Mouse (Mus musculus): ENCODE measurements around the gene Trim44. TPM values are rescaled to one million over a fixed set of nuclear protein-coding genes. Genes with fewer than 3 reads are reported as not detected.

Gene Trim44
- total and polyA plus RNA-seq, 2 experiments from 2014 or later: 41.2 to 116 TPM

DNA sequence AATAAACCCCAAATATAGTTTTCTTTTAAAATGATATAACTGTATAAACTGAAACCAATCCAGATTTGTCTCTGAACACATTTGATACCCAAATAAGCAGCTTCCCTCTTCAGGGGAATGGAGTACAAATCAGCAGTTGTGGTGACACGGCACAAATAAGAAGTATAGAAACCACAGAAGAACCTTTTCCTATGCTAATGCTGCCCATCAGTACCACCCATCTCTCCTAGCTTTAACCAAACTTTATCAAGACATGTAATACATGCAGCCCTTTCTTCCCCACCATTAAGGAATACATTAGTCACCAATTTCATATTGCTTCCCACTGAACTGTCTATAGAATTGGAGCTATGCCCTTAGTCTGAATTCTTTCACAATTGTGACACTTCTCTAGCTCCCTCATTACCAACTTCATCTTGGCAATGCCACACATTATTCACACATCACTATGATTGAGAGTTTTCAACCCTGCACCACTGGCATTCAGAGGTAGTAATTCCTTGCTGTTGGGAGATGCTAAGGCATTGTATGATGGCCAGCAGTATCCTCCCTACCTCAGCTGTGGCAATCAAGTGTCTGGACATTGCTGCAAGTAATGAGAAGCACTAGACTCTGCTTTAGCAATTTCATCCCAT, 44.6 kb downstream of the Trim44 start:
- DNase-seq: no peak
- Histone ChIP-seq H3K9me3 (ENCODE audit: low read length) (no peaks in the 10 kb centered on the region), H3K36me3 (ENCODE audit: insufficient read depth) (no peaks in the 10 kb centered on the region), H3K4me2 (ENCODE audit: low read depth) (no peak overlapping the region), H3K27me3 (ENCODE audit: insufficient read depth, low read length) (no peaks in the 10 kb centered on the region), H3K4me3 (ENCODE audit: low read depth, low read length) (no peak overlapping the region), H3K9ac (no peak overlapping the region), H3K4me1 (ENCODE audit: insufficient read depth) (no peaks in the 10 kb centered on the region; the same call in 1 of the 2 replicates), H3K27ac (ENCODE audit: low read depth, low read length) (no peak overlapping the region)
- ATAC-seq: no peak
- WGBS: 67% methylated on average over 1 of the region's 1 CpGs
- TF ChIP-seq CTCF (IDR thresholded peaks at IDR 0.05; ENCODE audit: low read depth): no peak

DNA sequence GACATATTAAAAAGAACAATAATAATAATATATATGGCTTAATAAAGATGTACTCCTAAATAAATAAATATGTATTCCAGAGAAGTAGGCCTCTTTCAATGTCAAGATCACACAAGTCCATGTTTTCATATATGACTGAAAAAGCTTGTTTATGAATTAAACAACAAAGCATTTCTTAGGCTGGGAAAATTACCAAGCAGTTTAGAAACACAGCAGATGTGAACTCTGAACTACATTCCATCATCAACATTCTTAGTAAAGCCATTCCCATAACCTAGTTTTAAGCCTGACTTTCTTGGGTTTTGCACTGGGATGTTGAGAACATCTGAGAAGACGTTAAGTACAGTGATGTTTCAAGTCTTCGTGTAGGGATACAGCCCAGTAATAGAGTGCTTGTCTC, 45.4 kb downstream of the Trim44 start:
- Histone ChIP-seq H3K4me1 (ENCODE audit: insufficient read depth) (no peaks in the 10 kb centered on the region; the same call in 1 of the 2 replicates), H3K4me2 (ENCODE audit: low read depth) (no peak overlapping the region), H3K9ac (no peak overlapping the region), H3K36me3 (ENCODE audit: insufficient read depth) (no peaks in the 10 kb centered on the region), H3K27ac (ENCODE audit: low read depth, low read length) (no peak overlapping the region), H3K9me3 (ENCODE audit: low read length) (no peaks in the 10 kb centered on the region), H3K4me3 (ENCODE audit: low read depth, low read length) (no peak overlapping the region), H3K27me3 (ENCODE audit: insufficient read depth, low read length) (no peaks in the 10 kb centered on the region)
- ATAC-seq: no peak
- TF ChIP-seq CTCF (IDR thresholded peaks at IDR 0.05; ENCODE audit: low read depth): no peak
- no peak for DNase-seq
- WGBS: 72% methylated on average over 2 of the region's 2 CpGs

DNA sequence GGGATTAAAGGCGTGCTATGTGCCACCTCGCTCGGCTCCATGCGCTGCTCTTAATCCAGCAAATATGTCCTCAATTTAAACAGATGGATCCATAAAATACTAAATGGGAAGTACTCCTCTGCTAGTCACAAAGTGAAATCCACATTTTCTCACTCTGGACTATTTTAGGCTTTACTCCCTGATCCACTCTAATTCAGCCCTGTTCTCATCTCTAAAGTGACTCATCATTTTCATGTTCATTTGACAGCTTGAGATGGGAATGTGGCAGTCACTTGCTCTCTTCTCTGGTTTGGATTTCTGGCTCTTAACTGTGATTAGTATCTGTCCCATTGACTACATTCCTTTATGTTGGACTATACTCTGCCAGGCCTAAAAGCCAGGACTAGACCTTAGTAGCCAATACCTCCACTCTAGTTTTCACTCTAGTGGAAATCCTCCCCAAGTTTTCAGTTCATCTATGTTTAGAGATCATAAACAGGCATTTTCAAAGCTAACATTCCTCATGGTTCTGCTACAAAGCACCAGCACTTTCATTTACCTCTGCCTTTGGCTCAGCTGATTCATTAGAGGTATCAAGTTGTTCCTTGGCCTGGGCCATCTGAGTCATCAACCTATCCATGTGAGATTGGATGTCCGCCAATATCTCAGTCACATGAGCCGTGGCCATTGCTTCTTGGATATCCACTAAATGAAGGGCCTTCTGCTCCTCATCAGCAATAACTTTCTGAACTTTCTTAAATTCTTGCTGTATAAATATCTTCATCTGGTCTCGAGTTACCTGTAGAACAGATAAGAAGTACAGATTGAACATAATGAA, 50.5 kb downstream of the Trim44 start:
- Histone ChIP-seq H3K4me2 (ENCODE audit: low read depth) (no peak overlapping the region), H3K9ac (no peak overlapping the region), H3K4me3 (ENCODE audit: low read depth, low read length) (no peak overlapping the region), H3K9me3 (ENCODE audit: low read length) (no peaks in the 10 kb centered on the region), H3K4me1 (ENCODE audit: insufficient read depth) (no peaks in the 10 kb centered on the region), H3K36me3 (ENCODE audit: insufficient read depth) (peaks cover 6% of the 10 kb centered on the region; the same call in 1 of the 2 replicates), H3K27me3 (ENCODE audit: insufficient read depth, low read length) (no peaks in the 10 kb centered on the region), H3K27ac (ENCODE audit: low read depth, low read length) (no peak overlapping the region)
- ATAC-seq (no peak), DNase-seq (no peak)
- WGBS: 95% methylated on average over 7 of the region's 7 CpGs
- TF ChIP-seq CTCF (IDR thresholded peaks at IDR 0.05; ENCODE audit: low read depth): no peak

DNA sequence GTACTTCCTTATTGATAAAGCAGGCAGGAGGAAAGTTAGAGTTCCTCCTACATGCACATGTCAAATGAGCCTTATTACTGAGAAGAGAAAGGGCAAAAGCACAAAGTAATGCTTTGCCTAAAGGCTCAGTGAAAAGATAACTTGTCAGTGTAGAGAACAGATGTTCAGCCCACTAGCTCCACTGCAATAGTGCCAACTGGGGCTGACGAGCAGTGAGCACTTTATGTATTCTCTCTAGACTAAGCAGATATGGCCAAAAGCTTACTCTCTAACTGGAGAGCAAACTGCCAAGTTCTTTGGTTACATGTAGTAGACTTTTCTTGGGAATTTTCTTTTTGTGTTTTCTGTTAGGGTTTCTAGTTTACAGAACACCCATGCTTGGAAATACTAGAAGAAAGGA, 53.6 kb downstream of the Trim44 start:
- 20% methylated on average over 1 of the region's 1 CpGs for WGBS
- no peak for TF ChIP-seq CTCF (IDR thresholded peaks at IDR 0.05; ENCODE audit: low read depth)
- Histone ChIP-seq H3K4me3 (ENCODE audit: low read depth, low read length) (no peak overlapping the region), H3K36me3 (ENCODE audit: insufficient read depth) (peaks cover 6% of the 10 kb centered on the region; the same call in 1 of the 2 replicates), H3K27me3 (ENCODE audit: insufficient read depth, low read length) (no peaks in the 10 kb centered on the region), H3K4me2 (ENCODE audit: low read depth) (no peak overlapping the region), H3K4me1 (ENCODE audit: insufficient read depth) (no peaks in the 10 kb centered on the region), H3K9me3 (ENCODE audit: low read length) (no peaks in the 10 kb centered on the region), H3K27ac (ENCODE audit: low read depth, low read length) (no peak overlapping the region), H3K9ac (no peak overlapping the region)
- ATAC-seq (no peak), DNase-seq (no peak)

DNA sequence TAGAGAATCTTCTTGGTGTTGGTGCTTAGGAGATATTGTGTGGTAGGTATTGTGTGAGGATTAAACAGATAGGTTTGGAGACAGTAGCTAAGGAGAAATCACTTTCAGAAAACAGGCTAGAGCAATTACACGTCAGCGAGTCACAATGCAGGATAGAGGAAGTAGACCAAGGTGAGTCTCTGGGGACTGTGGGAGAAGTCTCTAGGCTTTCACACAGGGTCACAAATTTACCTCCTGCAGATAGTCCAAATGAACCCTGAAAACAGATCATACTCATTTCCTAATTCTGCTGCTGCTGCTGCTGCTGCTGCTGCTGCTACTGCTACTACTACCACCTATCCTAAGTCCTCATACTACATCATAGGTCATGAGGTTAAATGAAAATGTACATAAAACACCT, 66.2 kb downstream of the Trim44 start:
- Histone ChIP-seq H3K36me3 (ENCODE audit: insufficient read depth) (no peaks in the 10 kb centered on the region), H3K27ac (ENCODE audit: low read depth, low read length) (no peak overlapping the region), H3K4me3 (ENCODE audit: low read depth, low read length) (no peak overlapping the region), H3K9ac (no peak overlapping the region), H3K4me2 (ENCODE audit: low read depth) (no peak overlapping the region), H3K27me3 (ENCODE audit: insufficient read depth, low read length) (no peaks in the 10 kb centered on the region), H3K4me1 (ENCODE audit: insufficient read depth) (peaks cover 8% of the 10 kb centered on the region), H3K9me3 (ENCODE audit: low read length) (no peaks in the 10 kb centered on the region)
- ATAC-seq: no peak
- TF ChIP-seq CTCF (IDR thresholded peaks at IDR 0.05; ENCODE audit: low read depth): no peak
- DNase-seq: no peak
- 92% methylated on average over 2 of the region's 2 CpGs for WGBS

DNA sequence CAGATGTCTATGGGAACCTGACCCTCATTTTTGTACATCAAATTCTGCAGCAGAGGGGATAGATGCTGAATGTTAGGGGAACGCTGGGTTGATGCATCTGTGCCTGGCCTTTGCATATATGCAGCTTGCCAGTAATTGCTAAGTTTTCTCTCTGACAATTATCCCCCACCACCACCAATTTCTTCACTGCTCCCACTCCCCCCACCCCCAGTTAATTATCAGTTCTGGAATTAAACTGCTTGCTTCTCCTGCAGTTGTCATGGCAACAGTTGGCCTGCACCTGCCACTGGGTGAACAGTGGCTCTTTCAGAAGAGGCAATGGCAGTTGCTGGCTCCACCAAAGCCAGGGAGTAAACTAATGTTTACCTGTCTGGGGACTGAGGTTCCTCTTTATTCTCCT, 70.8 kb downstream of the Trim44 start:
- Histone ChIP-seq H3K4me1 (ENCODE audit: insufficient read depth) (peaks cover 8% of the 10 kb centered on the region), H3K9me3 (ENCODE audit: low read length) (no peaks in the 10 kb centered on the region), H3K9ac (no peak overlapping the region), H3K27ac (ENCODE audit: low read depth, low read length) (peak overlapping the region; percentile 17; the same call in 1 of the 2 replicates), H3K27me3 (ENCODE audit: insufficient read depth, low read length) (no peaks in the 10 kb centered on the region), H3K4me3 (ENCODE audit: low read depth, low read length) (no peak overlapping the region), H3K36me3 (ENCODE audit: insufficient read depth) (no peaks in the 10 kb centered on the region), H3K4me2 (ENCODE audit: low read depth) (no peak overlapping the region)
- no peak for TF ChIP-seq CTCF (IDR thresholded peaks at IDR 0.05; ENCODE audit: low read depth)
- DNase-seq (peak; percentile 63), ATAC-seq (peak; percentile 77)
- 9% methylated on average over 1 of the region's 1 CpGs for WGBS

DNA sequence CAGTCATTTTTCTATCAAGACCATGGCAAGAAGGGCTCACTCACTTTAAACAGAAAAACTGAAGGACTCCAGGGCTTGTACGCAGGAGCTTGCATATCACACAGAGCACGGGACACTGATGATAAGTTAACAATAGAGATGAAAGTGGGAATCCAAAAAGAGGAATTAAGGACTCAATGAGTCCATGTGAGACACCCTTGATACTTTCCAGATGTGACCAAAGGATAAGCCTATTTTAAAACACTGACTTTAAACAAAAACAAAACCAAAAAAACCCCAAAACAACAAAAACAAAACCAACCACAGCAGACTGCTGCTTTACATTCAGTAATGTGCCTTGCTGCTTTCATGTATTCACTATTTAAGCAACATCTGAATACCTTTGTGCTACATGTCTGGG, 75.7 kb downstream of the Trim44 start:
- no peaks in the 10 kb centered on the region for H3K36me3 ChIP-seq (ENCODE audit: insufficient read depth)
- no peak for TF ChIP-seq CTCF (IDR thresholded peaks at IDR 0.05; ENCODE audit: low read depth)
- no peak overlapping the region for H3K9ac ChIP-seq
- H3K4me1 ChIP-seq (ENCODE audit: insufficient read depth): peaks cover 5% of the 10 kb centered on the region
- no peaks in the 10 kb centered on the region for H3K9me3 ChIP-seq (ENCODE audit: low read length)
- no peak overlapping the region for H3K4me2 ChIP-seq (ENCODE audit: low read depth)
- no peak overlapping the region for H3K4me3 ChIP-seq (ENCODE audit: low read depth, low read length)
- no peaks in the 10 kb centered on the region for H3K27me3 ChIP-seq (ENCODE audit: insufficient read depth, low read length)
- ATAC-seq (no peak), DNase-seq (no peak)
- no peak overlapping the region for H3K27ac ChIP-seq (ENCODE audit: low read depth, low read length)
- WGBS: 73% methylated on average over 2 of the region's 2 CpGs
